Mouse (Mus musculus) embryonic stem cell, embryonic (primary cell): ENCODE measurements at regions not wholly inside any gene's neighbourhood (a gene's known extent, or its start where the extent isn't known, plus 50 kb on each side); places are given as distances from the start of the nearest gene placed in this dataset.

ENCODE experiments used
- CTCF ChIA-PET, 4 experiments: fragments of 300-600 bp in 2 of 4; fragments of 350-600 bp in 2 of 4; sonication (Branson Sonifier 250); formaldehyde crosslinking; loops; one replicate each; lab custom pipeline; 2022; ENCODE audit warnings: inconsistent platforms in 2 of 4; lab: Charles Lee
- POLR2A ChIA-PET, 4 experiments: fragments of 300-600 bp in 2 of 4; fragments of 350-600 bp in 2 of 4; sonication (Branson Sonifier 250); formaldehyde crosslinking; loops; one replicate each; lab custom pipeline; 2022; ENCODE audit warnings: antibody characterized with exemption in 4 of 4, inconsistent platforms in 1 of 4; lab: Charles Lee

DNA sequence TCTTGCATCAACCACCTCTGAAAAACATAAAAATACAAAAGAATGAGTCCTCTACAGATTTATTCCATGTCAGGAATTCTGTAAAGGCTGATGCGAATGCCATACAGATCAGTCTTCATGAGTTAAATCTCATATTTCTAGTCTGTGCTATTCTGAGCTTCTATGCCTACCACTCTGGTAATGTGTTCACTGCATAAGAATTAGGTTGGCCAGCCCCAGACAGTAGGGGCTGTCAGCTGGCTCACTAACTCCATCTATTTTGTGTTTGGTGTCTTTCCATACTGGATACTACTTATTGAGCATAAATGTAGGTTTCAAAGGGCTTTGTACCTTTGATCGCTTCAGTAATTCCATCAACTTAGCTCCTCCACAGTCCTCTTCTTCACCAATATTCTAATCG is 121.2 kb upstream of the Zwint start:
- ChIA-PET CTCF (no interaction called here), POLR2A (no interaction called here)

DNA sequence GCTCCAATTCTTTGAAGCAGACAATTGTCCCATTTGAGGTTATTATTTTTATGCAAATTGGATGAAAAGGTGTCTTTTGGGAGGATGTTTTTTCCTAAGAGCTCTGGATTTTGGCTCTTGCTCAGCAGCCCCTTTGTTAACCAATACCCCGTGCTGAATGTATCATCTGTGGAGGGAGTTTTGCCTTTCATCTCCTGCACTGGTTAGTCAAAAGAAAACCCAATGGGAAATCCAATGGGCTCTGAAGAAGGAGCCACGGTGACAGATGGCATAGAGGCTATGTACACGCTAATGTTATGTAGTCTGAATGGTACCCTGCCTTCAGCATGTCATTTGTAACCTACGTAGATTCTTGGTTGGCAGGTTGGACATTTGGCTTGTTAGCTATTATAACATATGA is 120.8 kb upstream of the Zwint start:
- CTCF ChIA-PET, result no interaction called here
- POLR2A ChIA-PET, result no interaction called here

DNA sequence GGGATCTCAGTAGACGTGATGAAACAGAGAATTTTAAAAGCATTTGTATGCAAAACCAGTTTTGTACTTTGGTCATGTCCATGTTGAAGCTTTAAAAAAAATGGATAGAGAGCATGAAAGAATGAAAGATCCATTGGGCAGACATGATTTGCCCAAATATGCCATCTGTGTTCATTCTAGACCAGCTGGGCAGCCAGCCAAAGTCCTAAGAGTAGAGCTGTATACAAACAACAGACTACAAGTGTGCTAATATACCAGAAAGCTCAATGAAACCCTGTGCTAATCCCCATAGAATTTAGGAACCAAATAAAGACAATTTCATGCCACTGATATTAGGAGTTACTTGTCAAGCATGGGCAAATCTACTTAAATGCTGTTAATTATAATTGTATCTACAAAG is 105.1 kb upstream of the Zwint start:
- POLR2A ChIA-PET, result no interaction called here

DNA sequence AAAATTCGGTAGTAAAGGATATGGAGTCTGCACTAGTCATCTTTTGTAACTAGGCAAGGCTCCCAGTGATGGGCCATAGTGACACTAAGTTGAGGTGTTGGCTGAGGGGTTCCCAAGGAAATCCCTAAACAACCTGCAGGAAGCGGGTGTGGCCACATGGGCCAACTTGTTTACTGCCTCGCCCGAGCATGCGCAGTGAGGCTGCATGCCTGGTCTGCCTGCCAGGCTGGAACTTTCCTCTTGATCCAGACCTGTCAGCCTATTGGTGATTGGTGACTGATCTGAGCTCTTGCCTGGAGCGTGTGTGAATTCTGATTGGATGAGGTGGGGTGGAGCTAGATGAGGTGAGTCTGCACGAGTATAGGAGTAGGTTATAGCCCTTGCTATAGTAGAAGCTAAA is 103.1 kb upstream of the Zwint start:
- POLR2A ChIA-PET, result interaction anchor here in 2 of 4 experiments (0.8 to 1.7 kb wide), 2 partner anchors 99 to 103 kb away, joined by 3 to 4 read pairs; partner anchors contain the start of gene Zwint (in 1 of the 2)
- CTCF ChIA-PET, result no interaction called here

More for the DNA sequence above, 105.1 kb upstream of the Zwint start:
- CTCF ChIA-PET, result no interaction called here

DNA sequence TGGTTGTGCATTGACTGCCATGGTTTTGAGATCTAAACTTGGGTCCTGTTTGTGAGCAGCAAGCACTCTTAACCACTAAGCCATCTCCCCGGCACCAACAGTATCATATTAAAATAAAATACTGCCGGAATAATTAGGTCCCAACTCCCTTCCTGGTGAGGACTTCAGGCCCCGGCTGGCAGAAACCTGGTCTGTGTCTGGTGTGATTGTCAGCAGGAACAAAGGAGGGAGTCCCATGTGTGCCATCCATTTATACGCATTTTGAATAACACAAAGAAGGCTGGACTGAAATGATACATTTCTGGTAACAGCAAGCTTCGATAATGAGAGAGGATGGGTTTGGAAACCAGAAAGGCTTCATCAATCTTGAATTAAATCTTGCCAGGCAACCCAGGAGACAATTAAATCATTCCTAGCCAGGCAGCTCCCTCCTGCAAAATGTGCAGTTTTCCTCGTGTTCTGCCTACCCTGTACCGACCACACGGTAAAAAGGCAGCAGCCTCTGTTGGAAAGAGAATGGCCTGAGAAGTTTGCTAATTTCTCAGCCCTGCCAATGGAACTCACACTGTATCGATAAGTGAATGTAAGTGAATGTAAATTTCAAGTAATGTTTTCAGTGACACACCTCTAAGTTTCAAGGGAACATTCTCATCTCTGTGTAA is 80.5 kb upstream of the Zwint start:
- POLR2A ChIA-PET, result interaction anchor here in 1 of 4 experiments (0.6 kb wide), 1 partner anchor 95 kb away, joined by 3 read pairs; no protein-coding TSS in a partner anchor
- CTCF ChIA-PET, result no interaction called here

DNA sequence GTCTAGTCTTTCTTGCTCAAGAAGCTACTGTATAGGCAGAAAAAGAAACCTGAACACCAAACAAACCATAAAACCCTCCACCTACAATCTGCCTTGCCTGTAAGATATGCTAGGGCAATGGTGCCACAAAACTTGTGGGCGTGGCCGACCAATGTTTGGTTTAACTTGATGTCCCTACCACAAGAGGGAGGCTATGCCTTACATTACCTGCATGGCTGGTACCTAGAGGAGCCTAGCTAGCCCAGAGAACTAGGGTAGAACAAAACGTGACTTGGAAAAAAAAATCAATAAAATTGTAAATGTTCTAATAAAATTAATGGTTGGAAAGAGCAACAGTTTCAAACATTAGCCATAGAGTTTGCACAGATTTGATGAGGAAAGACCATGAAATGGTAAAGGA is 76.9 kb upstream of the Zwint start:
- ChIA-PET POLR2A (no interaction called here), CTCF (no interaction called here)

DNA sequence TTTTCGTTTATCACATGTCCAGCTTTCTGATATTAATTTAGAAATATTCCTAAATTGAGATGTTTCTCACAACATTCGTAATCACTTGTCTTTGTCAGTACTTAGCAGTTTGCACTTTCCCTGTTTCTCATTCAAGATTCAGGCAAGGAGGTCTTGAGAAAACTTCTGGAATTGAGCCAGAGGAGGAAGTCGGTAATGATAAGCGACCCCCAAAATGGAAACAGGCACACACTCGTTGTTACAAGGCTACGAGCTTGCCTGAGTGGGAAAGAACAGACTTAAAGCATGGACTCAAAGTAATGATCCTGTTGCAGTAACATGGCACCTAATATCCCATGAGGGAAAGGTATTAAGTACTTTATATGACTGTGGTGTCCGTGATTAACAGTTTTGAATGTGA is 76.1 kb upstream of the Zwint start:
- CTCF ChIA-PET, result no interaction called here
- POLR2A ChIA-PET, result no interaction called here

DNA sequence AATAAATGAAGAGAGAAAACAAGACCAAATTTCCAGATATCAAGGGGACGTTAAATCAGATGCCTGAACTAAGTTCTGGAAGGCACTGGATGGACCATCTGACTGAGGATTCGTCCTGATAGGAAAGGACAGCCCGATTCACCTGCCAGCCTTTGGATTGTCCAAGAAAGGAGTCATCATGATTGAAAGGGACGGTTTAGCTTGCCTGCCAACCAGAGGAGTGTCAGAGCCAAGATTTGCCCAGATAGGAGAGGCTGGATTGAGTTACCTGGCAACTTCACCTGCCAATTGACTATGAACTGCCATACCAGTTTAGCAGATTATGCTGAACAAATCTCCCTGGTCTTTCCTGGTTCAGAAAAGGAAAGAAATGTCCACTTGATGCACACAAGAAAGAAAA is 73.3 kb upstream of the Zwint start:
- CTCF ChIA-PET, result no interaction called here
- POLR2A ChIA-PET, result no interaction called here

DNA sequence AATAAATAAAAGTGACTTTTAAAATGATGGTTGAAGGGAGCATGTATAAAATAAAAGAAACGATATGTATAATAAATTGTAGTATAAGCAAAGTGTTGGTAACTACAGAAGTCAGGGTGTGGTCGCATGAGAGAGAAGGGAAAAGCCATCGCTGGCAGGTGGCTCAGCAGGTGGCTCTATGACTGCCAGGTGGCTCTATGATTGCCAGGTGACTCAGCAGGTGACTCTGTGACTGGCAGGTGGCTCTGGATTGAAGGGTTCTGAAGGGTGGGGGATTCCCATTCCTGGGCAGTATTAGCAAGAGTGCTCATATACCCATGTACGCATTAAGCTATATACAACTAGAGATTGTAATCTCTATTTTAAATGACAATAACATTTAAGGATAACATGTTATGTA is 66.1 kb upstream of the Zwint start:
- CTCF ChIA-PET, result no interaction called here
- POLR2A ChIA-PET, result no interaction called here

DNA sequence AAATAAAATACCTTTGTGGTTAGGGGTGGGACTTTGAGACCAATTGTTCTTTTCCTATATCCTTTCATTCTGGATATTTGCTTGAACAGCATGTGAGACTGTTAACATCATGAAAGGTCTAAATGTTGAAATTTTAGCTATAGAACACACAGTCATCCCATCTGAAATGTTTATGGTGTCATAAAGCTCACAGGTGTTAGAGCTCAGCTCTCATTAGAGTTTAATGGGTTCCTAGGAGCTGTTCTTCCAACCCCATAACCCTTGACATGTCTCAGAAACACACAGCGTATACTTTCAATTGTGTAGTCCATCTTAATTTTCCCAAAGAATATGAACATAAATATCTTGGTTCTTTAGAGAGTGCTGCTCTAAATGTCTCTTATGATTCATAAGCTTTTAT is 61.6 kb upstream of the Zwint start:
- POLR2A ChIA-PET, result interaction anchor here in 1 of 4 experiments (1.3 kb wide), 1 partner anchor 9 kb away, joined by 3 read pairs; no protein-coding TSS in a partner anchor
- CTCF ChIA-PET, result no interaction called here
